Mouse (Mus musculus): Measurements from ENCODE around the gene Ddx28. TPM values are rescaled to one million over a fixed set of nuclear protein-coding genes. Genes with fewer than 3 reads are reported as not detected.
A peak's percentile ranks its signal among the peaks of the same experiment; 100 is the strongest.

Ddx28 gene
- total and polyA plus RNA-seq, 3 experiments, result 9.9 to 22.6 (median 19.4) TPM

DNA sequence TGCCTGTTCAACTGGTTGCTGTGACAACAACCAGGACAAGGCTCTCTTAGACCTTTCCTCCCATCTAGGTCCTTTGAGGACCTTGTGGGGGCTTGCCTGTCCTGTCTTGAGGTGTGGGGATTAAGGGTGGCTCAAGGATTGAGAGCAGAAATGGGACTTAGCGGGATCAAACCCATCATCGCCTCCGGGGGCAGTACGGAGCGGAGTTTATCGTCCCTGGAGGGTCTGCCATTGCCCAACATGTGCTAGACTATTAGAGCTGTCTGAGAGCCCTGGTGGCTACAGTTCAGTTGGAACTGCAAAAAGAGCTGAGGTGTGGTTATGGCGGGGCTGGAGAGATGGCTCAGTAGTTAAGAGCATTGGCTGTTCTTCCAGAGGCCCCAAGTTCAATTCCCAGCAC lies 36.3 kb downstream of the Ddx28 start:
- H3K27me3 ChIP-seq (ENCODE audit: insufficient read depth, low read length), result peaks cover 19% of the 10 kb centered on the region
- H3K9me3 ChIP-seq (replicated peaks), result no peaks in the 10 kb centered on the region; the same call in 1 of the 2 replicates
- no peak overlapping the region for H3K4me3 ChIP-seq (ENCODE audit: low read depth, low read length)
- peaks cover 4% of the 10 kb centered on the region for H3K4me1 ChIP-seq (ENCODE audit: insufficient read depth, low read depth, low read length)
- H3K36me3 ChIP-seq (replicated peaks), result no peaks in the 10 kb centered on the region
- no peak for DNase-seq (ENCODE audit: low spot score)
- ATAC-seq (ENCODE audit: extremely low read depth, insufficient number of reproducible peaks, low FRiP score, poor library complexity, severe bottlenecking), result no peak
- TF ChIP-seq POLR2AphosphoS5 (IDR thresholded peaks at IDR 0.05; ENCODE audit: insufficient replicate concordance, low read depth, low read length) (no peak), GATA2 (IDR thresholded peaks at IDR 0.05; ENCODE audit: borderline replicate concordance, low read depth, low read length) (no peak), CTCF (IDR thresholded peaks at IDR 0.05; ENCODE audit: low read depth, low read length) (no peak), TAL1 (conservative IDR thresholded peaks at IDR 0.05; ENCODE audit: low read depth, low read length) (no peak), GATA1 (IDR thresholded peaks at IDR 0.05; ENCODE audit: borderline replicate concordance, low read length) (no peak)

GRCm38 (mm10) chr8:105971019-105971720 lies 40.5 kb downstream of the Ddx28 start:
- no peak overlapping the region for H3K4me3 ChIP-seq (ENCODE audit: low read depth, low read length)
- ATAC-seq (ENCODE audit: extremely low read depth, insufficient number of reproducible peaks, low FRiP score, poor library complexity, severe bottlenecking), result no peak

DNA sequence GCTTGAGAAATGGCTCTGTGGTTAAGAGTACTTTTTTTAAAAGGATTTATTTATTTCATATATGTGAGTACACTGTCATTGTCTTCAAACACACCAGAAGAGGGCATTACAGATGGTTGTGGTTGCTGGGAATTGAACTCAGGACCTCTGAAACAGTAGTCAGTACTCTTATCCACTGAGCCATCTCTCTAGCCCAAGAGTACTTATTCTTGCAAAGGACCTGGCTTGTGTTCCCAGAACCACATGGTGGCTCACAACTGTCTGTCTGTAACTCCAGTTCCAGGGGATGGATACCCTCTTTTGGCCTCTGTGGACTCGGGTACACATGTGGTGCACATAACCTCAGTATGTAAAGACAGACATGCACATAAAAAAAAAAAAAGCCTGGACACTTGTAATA lies 42.3 kb downstream of the Ddx28 start:
- ATAC-seq (ENCODE audit: extremely low read depth, insufficient number of reproducible peaks, low FRiP score, poor library complexity, severe bottlenecking), result no peak
- Histone ChIP-seq H3K27me3 (ENCODE audit: insufficient read depth, low read length) (peaks cover 3% of the 10 kb centered on the region; the same call in 1 of the 2 replicates), H3K9me3 (replicated peaks) (no peaks in the 10 kb centered on the region), H3K4me3 (ENCODE audit: low read depth, low read length) (no peak overlapping the region), H3K36me3 (replicated peaks) (peaks cover 4% of the 10 kb centered on the region), H3K4me1 (ENCODE audit: insufficient read depth, low read depth, low read length) (peaks cover 27% of the 10 kb centered on the region)
- no peak for DNase-seq (ENCODE audit: low spot score)
- TF ChIP-seq CTCF (IDR thresholded peaks at IDR 0.05; ENCODE audit: low read depth, low read length), result no peak
- TF ChIP-seq TAL1 (conservative IDR thresholded peaks at IDR 0.05; ENCODE audit: low read depth, low read length), result no peak
- TF ChIP-seq POLR2AphosphoS5 (IDR thresholded peaks at IDR 0.05; ENCODE audit: insufficient replicate concordance, low read depth, low read length), result no peak
- no peak for TF ChIP-seq GATA1 (IDR thresholded peaks at IDR 0.05; ENCODE audit: borderline replicate concordance, low read length)
- no peak for TF ChIP-seq GATA2 (IDR thresholded peaks at IDR 0.05; ENCODE audit: borderline replicate concordance, low read depth, low read length)

More at GRCm38 (mm10) chr8:105971019-105971720, 40.5 kb downstream of the Ddx28 start:
- Histone ChIP-seq H3K36me3 (replicated peaks) (no peaks in the 10 kb centered on the region), H3K9me3 (replicated peaks) (no peaks in the 10 kb centered on the region), H3K27me3 (ENCODE audit: insufficient read depth, low read length) (peaks cover 9% of the 10 kb centered on the region; the same call in 1 of the 2 replicates), H3K4me1 (ENCODE audit: insufficient read depth, low read depth, low read length) (peaks cover 11% of the 10 kb centered on the region)
- no peak for TF ChIP-seq GATA2 (IDR thresholded peaks at IDR 0.05; ENCODE audit: borderline replicate concordance, low read depth, low read length)
- TF ChIP-seq POLR2AphosphoS5 (IDR thresholded peaks at IDR 0.05; ENCODE audit: insufficient replicate concordance, low read depth, low read length), result no peak
- no peak for TF ChIP-seq TAL1 (conservative IDR thresholded peaks at IDR 0.05; ENCODE audit: low read depth, low read length)
- TF ChIP-seq CTCF (IDR thresholded peaks at IDR 0.05; ENCODE audit: low read depth, low read length), result no peak
- no peak for TF ChIP-seq GATA1 (IDR thresholded peaks at IDR 0.05; ENCODE audit: borderline replicate concordance, low read length)
- DNase-seq (ENCODE audit: low spot score), result no peak

DNA sequence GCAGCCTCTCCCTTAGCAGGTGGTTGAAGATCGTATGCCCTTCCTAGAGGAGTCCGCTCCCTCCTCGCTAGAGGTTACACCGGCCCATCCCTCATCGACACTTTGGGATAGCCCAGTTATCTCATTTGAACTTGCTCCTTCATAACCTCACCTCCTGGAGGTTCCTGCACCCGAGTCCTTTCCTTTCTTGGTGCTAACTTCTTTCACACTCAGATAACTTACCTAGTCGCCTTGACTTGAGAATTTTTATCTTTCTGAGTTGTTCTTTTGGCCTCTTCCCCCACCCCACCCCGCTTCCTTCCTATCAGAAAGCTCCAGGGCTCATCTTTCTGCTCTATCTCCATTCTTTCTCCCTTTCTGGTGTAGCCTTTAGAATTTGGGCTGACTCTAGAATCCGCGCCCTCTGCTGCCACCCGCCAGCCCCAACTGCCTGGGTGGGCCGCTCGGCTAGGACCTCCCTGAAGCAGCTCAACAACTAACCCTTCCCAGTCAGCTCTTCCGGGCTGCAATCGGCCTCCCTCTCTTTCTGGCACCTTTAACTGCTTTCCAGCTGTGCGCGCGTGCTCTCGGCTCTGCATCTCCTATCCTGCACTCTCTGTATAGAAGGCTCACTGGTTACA lies 44.9 kb downstream of the Ddx28 start:
- ATAC-seq (ENCODE audit: extremely low read depth, insufficient number of reproducible peaks, low FRiP score, poor library complexity, severe bottlenecking), result peak; percentile 40
- Histone ChIP-seq H3K9me3 (replicated peaks) (no peaks in the 10 kb centered on the region), H3K36me3 (replicated peaks) (peaks cover 25% of the 10 kb centered on the region), H3K4me1 (ENCODE audit: insufficient read depth, low read depth, low read length) (peaks cover 41% of the 10 kb centered on the region), H3K4me3 (ENCODE audit: low read depth, low read length) (peak overlapping the region; percentile 96; the same call in 1 of the 2 replicates), H3K27me3 (ENCODE audit: insufficient read depth, low read length) (no peaks in the 10 kb centered on the region)
- DNase-seq (ENCODE audit: low spot score), result peak; percentile 45
- TF ChIP-seq GATA1 (IDR thresholded peaks at IDR 0.05; ENCODE audit: borderline replicate concordance, low read length), result no peak
- no peak for TF ChIP-seq TAL1 (conservative IDR thresholded peaks at IDR 0.05; ENCODE audit: low read depth, low read length)
- no peak for TF ChIP-seq POLR2AphosphoS5 (IDR thresholded peaks at IDR 0.05; ENCODE audit: insufficient replicate concordance, low read depth, low read length)
- TF ChIP-seq CTCF (IDR thresholded peaks at IDR 0.05; ENCODE audit: low read depth, low read length), result no peak
- TF ChIP-seq GATA2 (IDR thresholded peaks at IDR 0.05; ENCODE audit: borderline replicate concordance, low read depth, low read length), result no peak

- no peaks in the 10 kb centered on the region for H3K27me3 ChIP-seq (ENCODE audit: insufficient read depth, low read length)
- H3K4me3 ChIP-seq (ENCODE audit: low read depth, low read length), result peak within 1 kb of the TSS; percentile 96
- H3K36me3 ChIP-seq (replicated peaks), result peaks cover 33% of the 10 kb centered on the region
- peak; percentile 92 for DNase-seq (ENCODE audit: low spot score)
- ATAC-seq (ENCODE audit: extremely low read depth, insufficient number of reproducible peaks, low FRiP score, poor library complexity, severe bottlenecking), result peak; percentile 35; the same call in 1 of the 2 replicates
- H3K9me3 ChIP-seq (replicated peaks), result no peaks in the 10 kb centered on the region
- H3K4me1 ChIP-seq (ENCODE audit: insufficient read depth, low read depth, low read length), result peaks cover 48% of the 10 kb centered on the region
- TF ChIP-seq POLR2AphosphoS5 (IDR thresholded peaks at IDR 0.05; ENCODE audit: insufficient replicate concordance, low read depth, low read length), result no peak
Observed at GRCm38 (mm10) chr8:105965905-105966341, 45.8 kb downstream of the Ddx28 start, which contains the start of gene Slc12a4. TSS of gene Slc12a4 (minus strand) at chr8:105966097.

GRCm38 (mm10) chr8:105965266-105965904 lies 46.3 kb downstream of the Ddx28 start:
- Histone ChIP-seq H3K4me1 (ENCODE audit: insufficient read depth, low read depth, low read length) (peaks cover 48% of the 10 kb centered on the region), H3K36me3 (replicated peaks) (peaks cover 37% of the 10 kb centered on the region), H3K27me3 (ENCODE audit: insufficient read depth, low read length) (no peaks in the 10 kb centered on the region), H3K9me3 (replicated peaks) (no peaks in the 10 kb centered on the region), H3K4me3 (ENCODE audit: low read depth, low read length) (peak overlapping the region; percentile 96)
- no peak for ATAC-seq (ENCODE audit: extremely low read depth, insufficient number of reproducible peaks, low FRiP score, poor library complexity, severe bottlenecking)
- DNase-seq (ENCODE audit: low spot score), result peak; percentile 66
- TF ChIP-seq TAL1 (conservative IDR thresholded peaks at IDR 0.05; ENCODE audit: low read depth, low read length), result no peak
- no peak for TF ChIP-seq CTCF (IDR thresholded peaks at IDR 0.05; ENCODE audit: low read depth, low read length)
- no peak for TF ChIP-seq GATA1 (IDR thresholded peaks at IDR 0.05; ENCODE audit: borderline replicate concordance, low read length)
- TF ChIP-seq POLR2AphosphoS5 (IDR thresholded peaks at IDR 0.05; ENCODE audit: insufficient replicate concordance, low read depth, low read length), result no peak
- TF ChIP-seq GATA2 (IDR thresholded peaks at IDR 0.05; ENCODE audit: borderline replicate concordance, low read depth, low read length), result no peak

Data from G1E (cell line).